9 mouse cellular contexts compared by ENCODE assay signal in genomic region chr5:38235422-38235821, GRCm38 (mm10). TPM values are rescaled to one million over a fixed set of nuclear protein-coding genes. Genes with fewer than 3 reads are reported as not detected.
DNase-seq lines count a peak whose midpoint lies in the region; ATAC-seq and TF ChIP-seq lines count a peak whose summit lies in the region.
"Had no signal": no experiment of that assay in that cellular context is flagged by ENCODE, and none has a peak within 500 bp of the region (broad histone marks: within the 10 kb centered on the region; RNA-seq: fewer than 3 reads in every experiment).

No protein-coding gene starts in this region.

- H3K4me3 ChIP-seq in liver, postnatal 0 days (ENCODE audit: low read depth, low read length): no peak overlapping the region

- no peaks in the 10 kb centered on the region for H3K4me1 ChIP-seq in liver, postnatal 0 days (ENCODE audit: insufficient read depth)

- DNase-seq in cerebellum, adult 18-20 months: peak; percentile 53
- DNase-seq in cerebellum, adult 11-12 months: no peak
- DNase-seq in left cerebral cortex, adult 18-20 months (ENCODE audit: low spot score in 2 of 2): peak; percentile 45 to 56
- DNase-seq in left cerebral cortex, adult 8-10 months (ENCODE audit: low spot score in 2 of 2): no peak
- peak; percentile 54 to 73 for DNase-seq in adrenal gland, postnatal 36 days
- DNase-seq in liver, postnatal 0 days: peak; percentile 73
- DNase-seq in skeletal muscle tissue, adult 2 months (ENCODE audit: low read depth, low spot score): peak; percentile 14

- no peak overlapping the region for H3K27ac ChIP-seq in liver, postnatal 0 days (ENCODE audit: low read depth)

- no peak for TF ChIP-seq EP300 in liver, postnatal 0 days (IDR thresholded peaks at IDR 0.05; ENCODE audit: low read depth)

- no peak overlapping the region for H3K9ac ChIP-seq in liver, postnatal 0 days (replicated peaks)

- peaks cover 35% of the 10 kb centered on the region for H3K36me3 ChIP-seq in liver, postnatal 0 days (replicated peaks; ENCODE audit: insufficient read depth, low read length)

- H3K4me2 ChIP-seq in liver, postnatal 0 days (ENCODE audit: low read depth, low read length): no peak overlapping the region

- H3K9me3 ChIP-seq in liver, postnatal 0 days (ENCODE audit: low read length): no peaks in the 10 kb centered on the region

- 0 out of 2 replicates have a peak, but pooled peaks have one; percentile 57 for ATAC-seq in erythroblast, adult 5-6 weeks (replicated peaks; ENCODE audit: low FRiP score, poor library complexity, severe bottlenecking)
- no peak for ATAC-seq in liver, postnatal 0 days

- TF ChIP-seq CTCF in liver, postnatal 0 days (IDR thresholded peaks at IDR 0.05; ENCODE audit: low read depth): peak; percentile 79

- WGBS in liver, postnatal 0 days (ENCODE audit: insufficient replicate concordance): 67% methylated on average over 4 of the region's 4 CpGs

- no peaks in the 10 kb centered on the region for H3K27me3 ChIP-seq in liver, postnatal 0 days (ENCODE audit: insufficient read depth, low read length)

RNA-seq across cellular contexts. Expression of gene Lyar, which starts 15.2 kb away (rescaled TPM):
- 10 to 100 TPM; 10.1 to 10.3 TPM for total RNA-seq in left cerebral cortex, adult 18-20 months (2021)
- total RNA-seq in left cerebral cortex, adult 8-10 months (2022): 10 to 100 TPM in 3 of 4 experiments, 1 to 10 TPM in 1; 8.1 to 15.0 (median 11.0) TPM
- 10 to 100 TPM; 20.1 to 23.6 TPM for total RNA-seq in adrenal gland, postnatal 36 days (2021)
- total RNA-seq in erythroblast, adult 5-6 weeks (2015; ENCODE audit: low replicate concordance): 13.6 and 34.0 TPM in 2 replicates
- total RNA-seq in erythroblast, adult 5-6 weeks (2017; ENCODE audit: low replicate concordance): 17.1 and 30.5 TPM in 2 replicates
- 29.4 and 38.6 TPM in 2 replicates for polyA plus RNA-seq in liver, postnatal 0 days (2015; fragmentation: Nextera tagmentation; extraction: Ambion mirVana)

RNA-seq across cellular contexts. Expression of gene Zbtb49, which starts 15.2 kb away (rescaled TPM):
- 10 to 100 TPM; 19.2 to 19.3 TPM for total RNA-seq in left cerebral cortex, adult 18-20 months (2021)
- 10 to 100 TPM; 16.7 to 22.0 (median 20.8) TPM for total RNA-seq in left cerebral cortex, adult 8-10 months (2022)
- 10 to 100 TPM in 1 of 2 experiments, 1 to 10 TPM in 1; 9.6 to 11.3 TPM for total RNA-seq in adrenal gland, postnatal 36 days (2021)
- 1.0 and 13.4 TPM in 2 replicates for total RNA-seq in erythroblast, adult 5-6 weeks (2015; ENCODE audit: low replicate concordance)
- total RNA-seq in erythroblast, adult 5-6 weeks (2017; ENCODE audit: low replicate concordance): 1.9 and 2.0 TPM in 2 replicates
- 1.7 and 1.8 TPM in 2 replicates for polyA plus RNA-seq in liver, postnatal 0 days (2015; fragmentation: Nextera tagmentation; extraction: Ambion mirVana)

RNA-seq across cellular contexts. Expression of gene Tmem128, which starts 24.6 kb away (rescaled TPM):
- 10 to 100 TPM; 28.4 TPM for total RNA-seq in left cerebral cortex, adult 18-20 months (2021)
- 10 to 100 TPM; 29.3 to 31.0 (median 29.8) TPM for total RNA-seq in left cerebral cortex, adult 8-10 months (2022)
- 10 to 100 TPM; 40.8 to 43.0 TPM for total RNA-seq in adrenal gland, postnatal 36 days (2021)
- 27.3 and 39.7 TPM in 2 replicates for total RNA-seq in erythroblast, adult 5-6 weeks (2015; ENCODE audit: low replicate concordance)
- 12.8 and 17.7 TPM in 2 replicates for total RNA-seq in erythroblast, adult 5-6 weeks (2017; ENCODE audit: low replicate concordance)
- polyA plus RNA-seq in liver, postnatal 0 days (2015; fragmentation: Nextera tagmentation; extraction: Ambion mirVana): 45.3 and 45.8 TPM in 2 replicates

RNA-seq across cellular contexts. Expression of gene Otop1, which starts 40.4 kb away (rescaled TPM):
- not detected for total RNA-seq in left cerebral cortex, adult 18-20 months (2021)
- total RNA-seq in left cerebral cortex, adult 8-10 months (2022): not detected
- total RNA-seq in adrenal gland, postnatal 36 days (2021): 10 to 100 TPM; 30.6 to 39.5 TPM
- not detected in 2 replicates for total RNA-seq in erythroblast, adult 5-6 weeks (2015; ENCODE audit: low replicate concordance)
- total RNA-seq in erythroblast, adult 5-6 weeks (2017; ENCODE audit: low replicate concordance): not detected in 2 replicates
- not detected in 2 replicates for polyA plus RNA-seq in liver, postnatal 0 days (2015; fragmentation: Nextera tagmentation; extraction: Ambion mirVana)
- polyA plus RNA-seq: stomach, embryonic 14.5 days had no signal

Comparison
In these comparisons a context has a peak if more than half of its experiments do, and no peak if none do; other contexts are left out.
1. DNase-seq: peak in cerebellum, adult 18-20 months (2 of 2), left cerebral cortex, adult 18-20 months (2 of 2), adrenal gland, postnatal 36 days (2 of 2), liver, postnatal 0 days (single experiment) and skeletal muscle tissue, adult 2 months (single experiment); none in cerebellum, adult 11-12 months (single experiment) and left cerebral cortex, adult 8-10 months (0 of 2).